Mouse (Mus musculus) ES-E14 (cell line): ENCODE results near the gene Plppr5. TPM values are rescaled to one million over a fixed set of nuclear protein-coding genes. Genes with fewer than 3 reads are reported as not detected.

ENCODE experiments used
- DNase-seq: peaks from one replicate; pipeline ENCODE4 v3.0.0-alpha.2; 2013; ENCODE audit warnings: low read depth, low spot score
- H3K27ac ChIP-seq: 2 replicates; pipeline ENCODE4 v1.5.1; 2012; ENCODE audit warnings: low read depth, mild to moderate bottlenecking, low read length, moderate library complexity, mixed read lengths; ENCODE audit not compliant: poor library complexity, insufficient read depth, severe bottlenecking
- H3K36me3 ChIP-seq: 2 replicates; pipeline ENCODE4 v1.6.1; 2012; ENCODE audit warnings: mild to moderate bottlenecking, low read length, moderate library complexity, mixed read lengths; ENCODE audit not compliant: control insufficient read depth, poor library complexity, insufficient read depth, severe bottlenecking
- H3K4me1 ChIP-seq, 2 experiments: fragments of 150-350 bp in 1 of 2; sonication (generic) in 1 of 2; 2 replicates each; pipeline ENCODE4 v1.6.1; 2012; ENCODE audit warnings: low read length in 2 of 2, mild to moderate bottlenecking in 1 of 2, mixed read lengths in 1 of 2; ENCODE audit not compliant: control insufficient read depth in 2 of 2, insufficient read depth in 2 of 2, poor library complexity in 1 of 2
- H3K4me3 ChIP-seq, 2 experiments: fragments of 150-350 bp in 1 of 2; sonication (generic) in 1 of 2; 2 replicates each; pipeline ENCODE4 v1.5.1; 2012; ENCODE audit warnings: low read length in 2 of 2, low read depth in 1 of 2, mild to moderate bottlenecking in 1 of 2, mixed read lengths in 1 of 2; ENCODE audit not compliant: insufficient read depth in 1 of 2, poor library complexity in 1 of 2, severe bottlenecking in 1 of 2
- H3K9ac ChIP-seq: 2 replicates; pipeline ENCODE4 v1.6.1; 2012; ENCODE audit warnings: low read depth, mild to moderate bottlenecking, low read length, mixed read lengths; ENCODE audit not compliant: poor library complexity, insufficient read depth, severe bottlenecking
- H3K9me3 ChIP-seq: fragments of 150-350 bp; sonication (generic); 2 replicates; pipeline ENCODE4 v1.6.1; 2012; ENCODE audit warnings: low read depth, mild to moderate bottlenecking, low read length; ENCODE audit not compliant: control insufficient read depth, insufficient read depth
- CHD2 ChIP-seq: IDR thresholded peaks from 2 replicates; pipeline ENCODE4 v1.6.1; 2014; ENCODE audit warnings: mild to moderate bottlenecking, low read depth, low read length, inconsistent platforms
- HCFC1 ChIP-seq: IDR thresholded peaks from 2 replicates; pipeline ENCODE4 v1.6.1; 2012; ENCODE audit warnings: low read length, inconsistent platforms, borderline replicate concordance; ENCODE audit not compliant: insufficient read depth
- MAFK ChIP-seq: IDR thresholded peaks from 2 replicates; pipeline ENCODE4 v1.6.1; 2014; ENCODE audit warnings: mild to moderate bottlenecking, low read depth, low read length, inconsistent platforms; ENCODE audit not compliant: insufficient read depth
- ZC3H11A ChIP-seq: IDR thresholded peaks from 2 replicates; pipeline ENCODE4 v1.6.1; 2012; ENCODE audit warnings: low read depth, mild to moderate bottlenecking, inconsistent platforms, low read length, borderline replicate concordance
- ZNF384 ChIP-seq: IDR thresholded peaks from 2 replicates; pipeline ENCODE4 v1.6.1; 2012; ENCODE audit warnings: low read depth, low read length, inconsistent platforms
- in situ Hi-C, 2 experiments: fragments of 600-800 bp; cut with MboI; formaldehyde crosslinking; loops; one replicate each; pipeline ENCODE4 v1.15.1; 2025; ENCODE audit warnings: low sequenced_read_pairs in 2 of 2, inconsistent platforms in 1 of 2; ENCODE audit not compliant: unreplicated experiment in 2 of 2
- total RNA-seq: library from RNA; depleted of rRNA; stranded (reverse); fragments of 300-350 nt; gene quantifications from 2 replicates; pipeline ENCODE4 v1.2.3, GENCODE M21; 2012

The Plppr5 gene
- total RNA-seq, 1 experiment: not detected

DNA sequence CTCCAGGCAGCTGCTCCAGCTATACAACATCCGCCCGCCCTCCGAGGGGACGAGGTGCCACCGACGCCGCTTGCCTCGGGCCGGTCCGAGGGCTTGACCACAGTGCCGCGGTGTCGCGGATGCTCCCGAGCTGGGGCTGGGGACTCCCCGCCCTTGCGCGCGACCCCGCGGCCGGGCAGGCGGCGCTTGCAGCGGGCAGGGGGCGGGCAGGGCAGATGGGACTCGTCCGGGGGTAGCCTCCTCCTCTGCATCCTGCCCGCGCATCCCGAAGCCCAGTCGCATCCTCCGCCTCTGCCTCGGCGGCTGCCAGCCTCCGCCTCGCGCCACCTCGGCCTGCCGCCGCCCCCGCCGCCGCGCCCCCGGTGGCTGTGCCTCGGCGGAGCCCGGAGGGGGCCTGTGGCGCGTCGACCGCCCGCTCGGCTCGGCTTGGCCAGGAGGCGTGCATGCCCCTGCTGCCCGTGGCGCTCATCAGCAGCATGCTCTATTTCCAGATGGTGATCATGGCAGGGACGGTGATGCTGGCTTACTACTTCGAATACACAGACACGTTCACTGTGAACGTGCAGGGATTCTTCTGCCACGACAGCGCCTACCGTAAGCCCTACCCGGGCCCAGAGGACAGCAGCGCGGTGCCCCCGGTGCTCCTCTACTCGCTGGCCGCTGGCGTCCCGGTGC, 754 bp downstream of the Plppr5 start:
- Histone ChIP-seq H3K4me1 (no peaks in the 10 kb centered on the region), H3K27ac (no peak overlapping the region), H3K36me3 (no peaks in the 10 kb centered on the region), H3K9ac (peak overlapping the region; percentile 35; the same call in 1 of the 2 replicates), H3K9me3 (no peaks in the 10 kb centered on the region), H3K4me3 (peak overlapping the region; percentile 63 to 66)
- TF ChIP-seq HCFC1 (no peak), CHD2 (no peak), ZNF384 (no peak), MAFK (no peak), ZC3H11A (no peak)
- peak; percentile 4 for DNase-seq
- in situ Hi-C loops: no loop called here

DNA sequence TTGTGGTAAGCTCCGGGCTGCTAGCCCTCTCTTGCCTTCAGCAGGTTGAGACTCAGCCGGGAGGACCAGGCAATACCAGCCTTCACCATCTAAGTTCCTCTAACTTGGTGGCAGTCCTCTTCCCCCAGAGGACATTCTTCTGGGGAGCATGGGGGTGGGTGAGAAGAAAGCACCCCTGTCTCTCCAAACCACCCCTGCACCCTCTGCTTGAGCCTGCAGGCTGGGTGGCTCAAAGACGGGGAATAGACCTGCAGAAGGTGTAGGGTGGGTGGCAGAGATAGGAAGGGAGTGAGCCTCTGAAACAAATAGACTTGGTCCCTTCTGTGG, 1.3 kb downstream of the Plppr5 start:
- peak; percentile 4 for DNase-seq
- Histone ChIP-seq H3K9ac (no peak overlapping the region), H3K27ac (no peak overlapping the region)

DNA sequence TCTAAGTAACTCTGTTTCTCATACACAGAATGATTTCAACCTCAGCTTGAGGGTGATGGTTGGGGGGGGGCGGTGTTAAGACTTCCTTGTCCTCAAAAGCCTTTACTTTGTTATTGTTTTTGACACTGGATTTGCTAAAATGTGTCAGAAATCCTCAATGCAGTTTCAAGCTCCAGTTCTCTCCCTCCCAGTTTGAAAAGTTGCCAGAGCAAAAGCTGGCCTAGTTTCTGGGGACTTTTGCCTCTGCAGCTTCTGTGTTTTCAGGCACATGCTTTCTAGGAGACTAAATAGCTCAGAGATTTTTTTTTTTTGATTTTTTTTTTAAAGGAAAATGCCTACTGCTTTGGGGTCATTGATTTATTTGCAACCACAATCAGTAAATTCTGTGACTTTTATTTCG, 2.7 kb downstream of the Plppr5 start:
- no peak overlapping the region for H3K4me3 ChIP-seq
- no peak for DNase-seq
- TF ChIP-seq MAFK: no peak
- TF ChIP-seq HCFC1: no peak
- TF ChIP-seq ZNF384: no peak
- no peak for TF ChIP-seq CHD2
- no peak for TF ChIP-seq ZC3H11A
- no peaks in the 10 kb centered on the region for H3K36me3 ChIP-seq
- no peaks in the 10 kb centered on the region for H3K4me1 ChIP-seq
- in situ Hi-C loops: no loop called here
- no peak overlapping the region for H3K27ac ChIP-seq
- H3K9me3 ChIP-seq: no peaks in the 10 kb centered on the region
- H3K9ac ChIP-seq: no peak overlapping the region

More for the DNA sequence above, 1.3 kb downstream of the Plppr5 start:
- TF ChIP-seq ZC3H11A (no peak), CHD2 (no peak), HCFC1 (no peak), MAFK (no peak), ZNF384 (no peak)
- in situ Hi-C loops: no loop called here
- peak overlapping the region; percentile 63 to 66; a peak in 3 of 4 replicates for H3K4me3 ChIP-seq
- no peaks in the 10 kb centered on the region for H3K9me3 ChIP-seq
- no peaks in the 10 kb centered on the region for H3K4me1 ChIP-seq
- H3K36me3 ChIP-seq: no peaks in the 10 kb centered on the region

DNA sequence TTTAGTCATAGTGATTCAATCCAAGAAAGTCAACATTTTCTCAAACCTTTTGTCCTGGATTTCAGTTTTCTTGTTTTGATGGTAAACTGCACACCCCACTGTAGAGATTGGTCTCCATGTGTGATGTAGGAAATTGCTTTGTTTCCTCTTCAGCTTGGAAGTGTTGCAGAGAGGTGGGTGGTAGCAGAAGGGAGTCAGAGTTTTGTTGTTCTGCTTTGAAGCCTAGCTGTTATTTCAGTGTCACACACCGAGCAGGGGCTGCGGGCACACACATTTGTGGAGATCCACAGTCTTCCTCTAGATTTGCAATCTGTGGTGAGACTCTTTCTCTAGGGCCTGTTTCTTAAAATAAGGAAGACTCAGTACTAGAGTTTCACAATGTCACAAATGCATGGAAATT, 8.0 kb downstream of the Plppr5 start:
- H3K9me3 ChIP-seq: no peaks in the 10 kb centered on the region
- no peak overlapping the region for H3K4me3 ChIP-seq
- no peak overlapping the region for H3K27ac ChIP-seq
- no peak overlapping the region for H3K9ac ChIP-seq
- no peaks in the 10 kb centered on the region for H3K36me3 ChIP-seq
- no peaks in the 10 kb centered on the region for H3K4me1 ChIP-seq
- in situ Hi-C loops: no loop called here
- no peak for DNase-seq
- TF ChIP-seq MAFK: no peak
- TF ChIP-seq ZC3H11A: no peak

DNA sequence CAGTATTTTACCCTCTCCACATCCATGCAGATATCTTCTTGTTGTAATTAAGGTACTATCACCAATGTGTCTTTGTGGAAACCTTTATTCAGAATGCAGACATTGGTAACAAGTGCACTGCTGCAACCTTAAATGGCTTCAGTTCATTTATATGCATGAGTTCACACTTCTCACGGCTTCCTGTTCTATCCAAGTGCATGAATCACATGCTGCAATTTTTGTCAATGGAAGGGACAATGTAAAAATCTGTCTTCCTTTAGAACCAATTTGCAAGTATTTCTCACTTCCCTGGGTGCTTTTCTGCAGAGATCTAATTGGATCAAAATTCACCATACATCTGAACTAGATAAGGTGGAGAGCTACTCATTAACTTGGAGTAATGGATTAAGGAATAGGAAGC, 27.8 kb downstream of the Plppr5 start:
- Histone ChIP-seq H3K4me3 (no peak overlapping the region), H3K9me3 (no peaks in the 10 kb centered on the region), H3K4me1 (no peaks in the 10 kb centered on the region), H3K36me3 (no peaks in the 10 kb centered on the region), H3K9ac (no peak overlapping the region), H3K27ac (no peak overlapping the region)
- in situ Hi-C loops: no loop called here
- DNase-seq: no peak
- no peak for TF ChIP-seq ZNF384
- TF ChIP-seq MAFK: no peak
- TF ChIP-seq HCFC1: no peak
- no peak for TF ChIP-seq CHD2
- no peak for TF ChIP-seq ZC3H11A
